Mouse (Mus musculus): ENCODE results near the gene Osbpl11. TPM values are rescaled to one million over a fixed set of nuclear protein-coding genes. Genes with fewer than 3 reads are reported as not detected.
"Not testable (repeated sequence)": the region's sequence is repeated elsewhere in the genome, so short reads cannot be mapped to it uniquely, and the experiment has no call there.

The Osbpl11 gene
- total and polyA plus RNA-seq, 2 experiments, result 6.3 to 9.8 TPM

- Histone ChIP-seq H3K27ac (replicated peaks; ENCODE audit: insufficient read depth, low read depth, low read length) (no peak overlapping the region), H3K4me1 (ENCODE audit: control insufficient read depth, insufficient read depth, low read length) (peaks cover 11% of the 10 kb centered on the region), H3K36me3 (ENCODE audit: control insufficient read depth, insufficient read depth, low read length) (peaks cover 5% of the 10 kb centered on the region; the same call in 1 of the 2 replicates), H3K9ac (ENCODE audit: low read depth, low read length) (no peak overlapping the region), H3K79me2 (ENCODE audit: control insufficient read depth, insufficient read depth, low read length) (peaks cover 5% of the 10 kb centered on the region; the same call in 1 of the 2 replicates), H3K27me3 (ENCODE audit: control insufficient read depth, insufficient read depth, low read length) (no peaks in the 10 kb centered on the region), H3K4me3 (ENCODE audit: insufficient read depth, low read depth, low read length) (no peak overlapping the region)
- 77% methylated on average over 17 of the region's 17 CpGs for WGBS
- TF ChIP-seq CTCF (IDR thresholded peaks at IDR 0.05; ENCODE audit: low read depth, low read length) (no peak), POLR2A (IDR thresholded peaks at IDR 0.05; ENCODE audit: extremely low read depth, insufficient read depth, low read length) (no peak)
- peak; percentile 43 for DNase-seq (ENCODE audit: extremely low read depth, low read depth, low spot score)
Observed at GRCm38 (mm10) chr16:33178278-33179074, 6.4 kb upstream of the Osbpl11 start.

GRCm38 (mm10) chr16:33179222-33179621 is 5.6 kb upstream of the Osbpl11 start:
- H3K27me3 ChIP-seq (ENCODE audit: control insufficient read depth, insufficient read depth, low read length); H3K79me2 ChIP-seq (ENCODE audit: control insufficient read depth, insufficient read depth, low read length); H3K4me3 ChIP-seq (ENCODE audit: insufficient read depth, low read depth, low read length); H3K27ac ChIP-seq (replicated peaks; ENCODE audit: insufficient read depth, low read depth, low read length); H3K36me3 ChIP-seq (ENCODE audit: control insufficient read depth, insufficient read depth, low read length); H3K9ac ChIP-seq (ENCODE audit: low read depth, low read length); DNase-seq (ENCODE audit: extremely low read depth, low read depth, low spot score): not testable (repeated sequence)
- peaks cover 11% of the 10 kb centered on the region for H3K4me1 ChIP-seq (ENCODE audit: control insufficient read depth, insufficient read depth, low read length)
- WGBS, result 92% methylated on average over 10 of the region's 10 CpGs

- peak; percentile 85 for DNase-seq (ENCODE audit: extremely low read depth, low read depth, low spot score)
- H3K27me3 ChIP-seq (ENCODE audit: control insufficient read depth, insufficient read depth, low read length), result no peaks in the 10 kb centered on the region
- H3K9ac ChIP-seq (ENCODE audit: low read depth, low read length), result no peak overlapping the region
- H3K27ac ChIP-seq (replicated peaks; ENCODE audit: insufficient read depth, low read depth, low read length), result peak overlapping the region; percentile 25; the same call in 1 of the 2 replicates
- H3K79me2 ChIP-seq (ENCODE audit: control insufficient read depth, insufficient read depth, low read length), result peaks cover 5% of the 10 kb centered on the region; the same call in 1 of the 2 replicates
- no peak overlapping the region for H3K4me3 ChIP-seq (ENCODE audit: insufficient read depth, low read depth, low read length)
- WGBS, result 33% methylated on average over 3 of the region's 3 CpGs
- peaks cover 5% of the 10 kb centered on the region; the same call in 1 of the 2 replicates for H3K36me3 ChIP-seq (ENCODE audit: control insufficient read depth, insufficient read depth, low read length)
- peaks cover 11% of the 10 kb centered on the region for H3K4me1 ChIP-seq (ENCODE audit: control insufficient read depth, insufficient read depth, low read length)
- no peak for TF ChIP-seq CTCF (IDR thresholded peaks at IDR 0.05; ENCODE audit: low read depth, low read length)
- no peak for TF ChIP-seq POLR2A (IDR thresholded peaks at IDR 0.05; ENCODE audit: extremely low read depth, insufficient read depth, low read length)
Observed at GRCm38 (mm10) chr16:33179911-33180310, 5.0 kb upstream of the Osbpl11 start.

- no peak for DNase-seq (ENCODE audit: extremely low read depth, low read depth, low spot score)
- 69% methylated on average over 3 of the region's 3 CpGs for WGBS
- Histone ChIP-seq H3K79me2 (ENCODE audit: control insufficient read depth, insufficient read depth, low read length) (peaks cover 6% of the 10 kb centered on the region; the same call in 1 of the 2 replicates), H3K27ac (replicated peaks; ENCODE audit: insufficient read depth, low read depth, low read length) (no peak overlapping the region), H3K4me1 (ENCODE audit: control insufficient read depth, insufficient read depth, low read length) (peaks cover 13% of the 10 kb centered on the region), H3K9ac (ENCODE audit: low read depth, low read length) (no peak overlapping the region), H3K36me3 (ENCODE audit: control insufficient read depth, insufficient read depth, low read length) (peaks cover 5% of the 10 kb centered on the region; the same call in 1 of the 2 replicates), H3K27me3 (ENCODE audit: control insufficient read depth, insufficient read depth, low read length) (no peaks in the 10 kb centered on the region), H3K4me3 (ENCODE audit: insufficient read depth, low read depth, low read length) (no peak overlapping the region)
- TF ChIP-seq POLR2A (IDR thresholded peaks at IDR 0.05; ENCODE audit: extremely low read depth, insufficient read depth, low read length) (no peak), CTCF (IDR thresholded peaks at IDR 0.05; ENCODE audit: low read depth, low read length) (no peak)
Observed at GRCm38 (mm10) chr16:33180793-33181192, 4.1 kb upstream of the Osbpl11 start.

- DNase-seq (ENCODE audit: extremely low read depth, low read depth, low spot score), result peak; percentile 44
- Histone ChIP-seq H3K9ac (ENCODE audit: low read depth, low read length) (peak overlapping the region; percentile 99), H3K4me3 (ENCODE audit: insufficient read depth, low read depth, low read length) (peak overlapping the region; percentile 98), H3K36me3 (ENCODE audit: control insufficient read depth, insufficient read depth, low read length) (peaks cover 5% of the 10 kb centered on the region; the same call in 1 of the 2 replicates), H3K27me3 (ENCODE audit: control insufficient read depth, insufficient read depth, low read length) (no peaks in the 10 kb centered on the region), H3K4me1 (ENCODE audit: control insufficient read depth, insufficient read depth, low read length) (peaks cover 9% of the 10 kb centered on the region), H3K27ac (replicated peaks; ENCODE audit: insufficient read depth, low read depth, low read length) (peak overlapping the region; percentile 95), H3K79me2 (ENCODE audit: control insufficient read depth, insufficient read depth, low read length) (peaks cover 21% of the 10 kb centered on the region; the same call in 1 of the 2 replicates)
- under 1% methylated on average over 57 of the region's 59 CpGs for WGBS
- TF ChIP-seq CTCF (IDR thresholded peaks at IDR 0.05; ENCODE audit: low read depth, low read length) (0 out of 2 replicates have a peak, but pooled peaks have one; percentile 17), POLR2A (IDR thresholded peaks at IDR 0.05; ENCODE audit: extremely low read depth, insufficient read depth, low read length) (no peak)
Observed at GRCm38 (mm10) chr16:33185261-33186046, 583 bp downstream of the Osbpl11 start.
